Mouse (Mus musculus): ENCODE measurements around the gene Nectin2. TPM values are rescaled to one million over a fixed set of nuclear protein-coding genes. Genes with fewer than 3 reads are reported as not detected.

The Nectin2 gene
- total and polyA plus RNA-seq, 2 experiments from 2014 or later = 55.3 to 75.3 TPM

DNA sequence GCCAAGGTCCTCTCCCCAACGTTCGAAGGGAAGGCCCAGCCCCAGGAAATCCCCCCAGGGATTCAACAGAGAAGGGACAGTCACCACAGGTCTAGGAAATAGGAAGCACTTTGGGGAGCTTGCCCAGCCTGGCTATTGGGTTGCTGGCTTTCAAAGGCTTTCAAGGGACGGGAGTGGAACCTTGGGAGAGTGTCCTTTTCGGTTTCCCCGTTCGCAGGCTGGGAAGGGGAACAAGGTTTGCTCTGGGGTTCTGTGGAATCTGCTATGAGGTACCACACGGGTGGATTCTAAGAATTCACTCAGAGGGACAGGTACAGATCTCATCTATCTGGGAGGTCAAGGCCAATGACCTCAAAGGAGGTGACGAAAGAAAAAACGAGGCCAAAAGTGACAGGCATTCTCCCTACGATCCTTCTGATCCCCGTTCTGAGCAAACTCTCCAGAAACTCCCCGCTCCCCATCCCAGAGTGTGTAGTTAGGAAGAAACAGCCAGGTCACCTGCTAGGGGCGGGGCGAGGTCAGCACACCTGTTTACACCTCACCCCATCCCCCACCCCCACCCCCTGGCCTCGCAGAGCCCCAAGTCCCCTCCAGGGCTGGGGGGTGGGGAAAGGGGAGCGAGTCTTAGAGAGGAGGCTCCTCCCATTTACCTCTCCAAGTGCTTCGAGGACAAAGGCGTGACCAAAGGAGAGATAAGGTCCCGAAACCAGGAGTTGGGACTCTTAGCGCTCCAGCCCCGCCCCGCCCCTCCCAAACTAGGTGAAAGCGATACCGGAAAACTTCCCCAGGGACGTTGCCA is 2.7 kb downstream of the Nectin2 start:
- H3K9ac ChIP-seq (replicated peaks; ENCODE audit: low read length, poor library complexity, severe bottlenecking) = peak overlapping the region; percentile 93
- peak overlapping the region; percentile 83 for H3K4me3 ChIP-seq (ENCODE audit: low read depth, low read length)
- H3K4me1 ChIP-seq (ENCODE audit: insufficient read depth, low read length) = peaks cover 21% of the 10 kb centered on the region
- DNase-seq (ENCODE audit: low spot score) (no peak), ATAC-seq (ENCODE audit: low FRiP score) (no peak)
- no peaks in the 10 kb centered on the region for H3K36me3 ChIP-seq (ENCODE audit: insufficient read depth, low read length)
- WGBS = 8% methylated on average over 23 of the region's 25 CpGs
- peak overlapping the region; percentile 92 for H3K4me2 ChIP-seq (ENCODE audit: low read depth, low read length, poor library complexity, severe bottlenecking)
- H3K9me3 ChIP-seq (ENCODE audit: low read length) = no peaks in the 10 kb centered on the region
- no peak for TF ChIP-seq CTCF (IDR thresholded peaks at IDR 0.05)
- H3K27me3 ChIP-seq (ENCODE audit: insufficient read depth, low read length) = no peaks in the 10 kb centered on the region
- no peak overlapping the region for H3K27ac ChIP-seq (ENCODE audit: low read depth, low read length)

DNA sequence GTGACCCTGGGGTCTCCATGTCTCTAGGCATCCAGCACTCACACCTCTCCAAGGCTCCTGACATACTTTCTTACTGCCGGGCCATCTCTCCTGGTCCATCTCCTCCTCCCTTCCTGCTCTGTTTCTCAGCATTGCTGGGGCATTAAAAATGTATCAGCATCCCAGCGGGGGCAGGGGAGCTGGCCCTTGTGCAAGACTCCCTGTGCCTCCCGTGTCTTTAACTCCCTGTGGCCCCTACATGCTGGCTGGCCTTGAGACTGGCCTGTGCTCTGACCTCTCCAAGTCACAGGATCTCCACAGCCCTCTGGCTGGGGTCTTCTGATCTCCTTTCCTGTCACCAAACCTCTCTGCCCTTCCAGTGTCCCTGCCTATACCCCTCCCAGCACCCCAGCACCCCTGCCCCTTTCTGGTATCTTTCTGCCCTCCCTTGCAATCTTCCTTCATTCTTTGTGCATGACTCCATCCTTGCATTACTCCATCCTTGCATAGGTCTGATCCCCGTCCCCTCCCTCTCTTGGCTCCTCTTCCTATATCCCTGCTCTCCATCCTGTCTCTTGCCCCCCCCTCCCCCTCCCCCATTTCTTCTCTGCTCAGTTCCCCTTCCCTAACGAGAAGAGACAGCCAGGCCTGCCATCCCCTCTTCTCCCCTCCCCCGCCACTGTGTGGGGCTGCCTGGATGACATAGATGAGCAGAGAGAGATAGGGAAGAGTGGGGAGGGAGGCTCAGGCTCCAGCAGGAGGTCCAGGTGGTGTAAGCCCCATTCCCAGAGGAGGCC is 3.7 kb downstream of the Nectin2 start:
- Histone ChIP-seq H3K9me3 (ENCODE audit: low read length) (no peaks in the 10 kb centered on the region), H3K4me3 (ENCODE audit: low read depth, low read length) (no peak overlapping the region), H3K27me3 (ENCODE audit: insufficient read depth, low read length) (no peaks in the 10 kb centered on the region), H3K4me1 (ENCODE audit: insufficient read depth, low read length) (peaks cover 21% of the 10 kb centered on the region), H3K27ac (ENCODE audit: low read depth, low read length) (no peak overlapping the region), H3K9ac (replicated peaks; ENCODE audit: low read length, poor library complexity, severe bottlenecking) (no peak overlapping the region; the same call in 1 of the 2 replicates), H3K4me2 (ENCODE audit: low read depth, low read length, poor library complexity, severe bottlenecking) (peak overlapping the region; percentile 92), H3K36me3 (ENCODE audit: insufficient read depth, low read length) (no peaks in the 10 kb centered on the region)
- ATAC-seq (ENCODE audit: low FRiP score) (no peak), DNase-seq (ENCODE audit: low spot score) (no peak)
- 31% methylated on average over 6 of the region's 6 CpGs for WGBS
- no peak for TF ChIP-seq CTCF (IDR thresholded peaks at IDR 0.05)

DNA sequence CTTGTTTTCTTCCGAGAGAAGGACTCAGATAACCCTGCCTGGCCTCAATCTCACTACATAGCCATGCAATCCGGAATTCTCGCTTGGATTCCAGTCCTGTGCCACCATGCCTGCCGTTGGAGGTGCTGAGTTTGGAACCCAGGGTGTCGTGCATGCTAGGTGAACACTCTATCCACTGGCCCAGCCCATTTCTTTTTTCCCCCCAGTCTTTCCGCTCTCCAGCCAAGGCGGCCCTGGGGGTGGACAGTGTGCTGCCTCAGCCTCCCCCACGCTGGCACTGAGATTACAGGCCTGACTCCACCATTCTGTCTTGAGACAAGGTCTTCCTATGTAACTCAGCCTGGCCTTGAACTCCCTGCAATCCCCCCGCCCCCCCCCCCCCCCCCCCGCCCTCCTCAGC is 4.3 kb downstream of the Nectin2 start:
- no peaks in the 10 kb centered on the region for H3K36me3 ChIP-seq (ENCODE audit: insufficient read depth, low read length)
- no peak overlapping the region for H3K9ac ChIP-seq (replicated peaks; ENCODE audit: low read length, poor library complexity, severe bottlenecking)
- 90% methylated on average over 8 of the region's 10 CpGs for WGBS
- H3K4me1 ChIP-seq (ENCODE audit: insufficient read depth, low read length) = peaks cover 21% of the 10 kb centered on the region
- DNase-seq (ENCODE audit: low spot score) (no peak), ATAC-seq (ENCODE audit: low FRiP score) (no peak)
- H3K9me3 ChIP-seq (ENCODE audit: low read length) = no peaks in the 10 kb centered on the region
- H3K4me3 ChIP-seq (ENCODE audit: low read depth, low read length) = no peak overlapping the region
- H3K27ac ChIP-seq (ENCODE audit: low read depth, low read length) = no peak overlapping the region
- H3K27me3 ChIP-seq (ENCODE audit: insufficient read depth, low read length) = no peaks in the 10 kb centered on the region
- no peak for TF ChIP-seq CTCF (IDR thresholded peaks at IDR 0.05)
- H3K4me2 ChIP-seq (ENCODE audit: low read depth, low read length, poor library complexity, severe bottlenecking) = peak overlapping the region; percentile 92; the same call in 1 of the 2 replicates

DNA sequence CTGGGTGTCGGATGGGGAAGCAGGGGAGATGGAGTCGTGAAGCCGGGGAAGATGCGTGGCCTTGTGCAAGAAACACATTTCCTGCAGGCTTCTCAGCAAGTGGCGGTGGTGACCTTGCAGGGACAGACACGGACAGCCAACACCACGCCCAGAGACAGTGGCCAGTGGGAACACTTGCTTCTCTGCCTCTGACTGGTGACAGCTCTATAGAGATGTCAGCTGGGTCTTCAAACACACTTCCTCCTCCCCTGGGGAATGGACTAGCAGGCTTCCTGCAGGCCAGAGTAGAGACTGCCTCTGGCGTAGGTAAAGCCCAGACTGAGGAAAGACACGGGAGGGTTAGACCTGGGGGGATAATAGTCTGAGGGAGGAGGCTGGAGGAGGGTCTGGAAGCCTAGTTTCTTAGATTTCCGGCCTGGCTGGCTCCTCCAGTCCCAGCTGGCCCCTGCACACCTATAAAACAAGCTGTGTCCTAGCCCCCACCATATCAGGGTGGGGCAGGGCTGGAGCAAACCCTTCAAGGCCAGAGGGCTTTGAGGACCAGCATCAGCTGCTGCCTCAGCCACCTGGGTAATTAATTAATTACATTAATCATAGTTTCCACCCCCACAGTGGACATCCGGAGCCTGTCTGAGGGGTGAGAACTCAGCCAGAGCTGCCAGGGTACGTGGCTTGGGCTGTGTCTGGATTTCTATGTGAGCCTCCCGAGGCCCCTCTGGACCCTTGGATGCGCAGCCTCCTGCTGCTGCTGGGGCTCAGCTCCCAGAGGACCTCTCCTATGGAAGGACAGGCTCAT is 5.5 kb downstream of the Nectin2 start:
- DNase-seq (ENCODE audit: low spot score) (peak; percentile 18), ATAC-seq (ENCODE audit: low FRiP score) (no peak)
- no peaks in the 10 kb centered on the region for H3K9me3 ChIP-seq (ENCODE audit: low read length)
- 72% methylated on average over 14 of the region's 14 CpGs for WGBS
- H3K4me1 ChIP-seq (ENCODE audit: insufficient read depth, low read length) = peaks cover 16% of the 10 kb centered on the region
- no peak overlapping the region for H3K4me3 ChIP-seq (ENCODE audit: low read depth, low read length)
- no peak overlapping the region for H3K27ac ChIP-seq (ENCODE audit: low read depth, low read length)
- no peak for TF ChIP-seq CTCF (IDR thresholded peaks at IDR 0.05)
- H3K9ac ChIP-seq (replicated peaks; ENCODE audit: low read length, poor library complexity, severe bottlenecking) = no peak overlapping the region
- no peaks in the 10 kb centered on the region for H3K27me3 ChIP-seq (ENCODE audit: insufficient read depth, low read length)
- no peaks in the 10 kb centered on the region for H3K36me3 ChIP-seq (ENCODE audit: insufficient read depth, low read length)
- no peak overlapping the region for H3K4me2 ChIP-seq (ENCODE audit: low read depth, low read length, poor library complexity, severe bottlenecking)

DNA sequence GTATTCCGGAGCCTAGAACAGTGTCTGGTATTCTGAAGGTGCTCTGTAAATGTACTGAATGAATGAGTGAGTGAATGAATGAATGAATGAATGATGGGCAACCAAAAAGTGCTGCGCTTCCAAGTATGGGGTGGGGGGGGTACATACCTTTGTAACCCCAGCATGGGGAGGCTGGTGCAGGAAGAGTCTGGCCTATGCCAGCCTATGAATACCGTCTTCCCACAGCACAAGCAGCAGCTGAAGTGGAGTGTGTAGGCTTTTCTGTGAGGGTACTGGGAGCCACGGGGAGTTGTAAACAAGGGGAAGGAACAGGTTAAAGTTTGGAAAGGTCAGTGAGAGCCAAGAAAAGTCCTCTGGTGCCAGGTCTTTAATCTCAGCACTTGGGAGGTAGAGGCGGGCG is 6.5 kb downstream of the Nectin2 start:
- Histone ChIP-seq H3K9me3 (ENCODE audit: low read length) (no peaks in the 10 kb centered on the region), H3K27me3 (ENCODE audit: insufficient read depth, low read length) (no peaks in the 10 kb centered on the region), H3K4me2 (ENCODE audit: low read depth, low read length, poor library complexity, severe bottlenecking) (no peak overlapping the region), H3K36me3 (ENCODE audit: insufficient read depth, low read length) (no peaks in the 10 kb centered on the region), H3K4me1 (ENCODE audit: insufficient read depth, low read length) (peaks cover 16% of the 10 kb centered on the region), H3K9ac (replicated peaks; ENCODE audit: low read length, poor library complexity, severe bottlenecking) (no peak overlapping the region), H3K27ac (ENCODE audit: low read depth, low read length) (no peak overlapping the region), H3K4me3 (ENCODE audit: low read depth, low read length) (no peak overlapping the region)
- ATAC-seq (ENCODE audit: low FRiP score) (no peak), DNase-seq (ENCODE audit: low spot score) (no peak)
- WGBS = 92% methylated on average over 6 of the region's 6 CpGs
- TF ChIP-seq CTCF (IDR thresholded peaks at IDR 0.05) = no peak
